Mouse (Mus musculus): ENCODE results near the gene Lrrc32. TPM values are rescaled to one million over a fixed set of nuclear protein-coding genes. Genes with fewer than 3 reads are reported as not detected.

Gene Lrrc32
- polyA plus RNA-seq (2012; rRNA removed) = 2.2 and 2.5 TPM in 2 replicates

DNA sequence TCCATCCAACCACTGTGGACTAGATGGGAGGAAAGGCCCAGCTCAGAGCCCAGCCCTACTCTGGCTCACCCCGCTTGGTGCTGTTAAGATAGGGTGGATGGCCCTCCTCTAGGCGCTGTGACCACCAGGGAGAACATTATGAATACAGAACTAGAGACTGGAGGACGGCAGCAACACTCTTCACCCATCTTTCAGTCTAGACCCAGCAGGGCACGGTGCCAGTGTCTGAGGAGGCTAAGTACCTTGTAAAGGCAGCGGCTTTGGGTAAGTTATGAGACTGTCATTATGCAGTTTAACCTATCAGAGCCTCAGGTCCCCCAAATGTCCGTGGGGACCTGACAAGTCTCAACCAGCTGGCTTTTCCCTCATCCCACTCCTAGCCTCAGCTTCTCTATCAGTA, at the start of gene Lrrc32:
Gene Lrrc32 (plus strand): TSS at position 153 of the 400 bp plus-strand sequence.
- Histone ChIP-seq H3K27me3 (ENCODE audit: control insufficient read depth, insufficient read depth, low read length) (no peaks in the 10 kb centered on the region; the same call in 1 of the 2 replicates), H3K4me1 (ENCODE audit: control insufficient read depth, insufficient read depth, low read length) (peaks cover 5% of the 10 kb centered on the region; the same call in 1 of the 2 replicates), H3K4me3 (replicated peaks; ENCODE audit: insufficient read depth, low read depth, low read length) (peak within 1 kb of the TSS; percentile 49), H3K27ac (ENCODE audit: insufficient read depth, low read length) (no peak within 1 kb of the TSS)
- TF ChIP-seq CTCF (IDR thresholded peaks at IDR 0.05; ENCODE audit: borderline replicate concordance, insufficient read depth, low read depth, low read length) = no peak
- no peak for TF ChIP-seq POLR2A (IDR thresholded peaks at IDR 0.05; ENCODE audit: borderline replicate concordance, insufficient read depth, low read length)
- WGBS = 79% methylated on average over 6 of the region's 6 CpGs
- no peak for DNase-seq

DNA sequence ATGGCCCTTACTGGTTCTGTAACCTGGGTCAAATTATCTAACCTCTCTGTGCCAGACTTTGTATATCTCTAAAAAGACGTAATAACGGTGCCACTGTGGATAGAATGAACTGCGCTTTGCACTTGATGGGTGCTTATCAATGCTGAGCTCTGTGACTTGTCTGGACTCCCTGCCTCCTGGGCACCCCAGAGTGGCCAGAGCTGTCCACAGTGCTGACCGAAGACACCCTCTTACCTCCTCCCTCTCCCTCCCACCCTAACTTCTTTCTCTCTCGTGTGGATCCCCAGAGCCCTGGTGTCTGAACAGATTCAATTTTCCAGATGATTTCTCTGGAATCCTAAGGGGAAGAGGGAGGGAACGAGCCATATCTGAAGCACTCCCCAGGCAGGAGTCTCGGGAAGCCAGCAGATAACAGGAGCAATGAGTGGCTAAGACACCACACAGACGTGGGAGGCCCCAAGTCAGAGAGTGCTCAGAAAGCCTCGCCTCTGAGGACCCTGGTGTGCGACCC, 49.1 kb upstream of the Lrrc32 start, which contains the start of gene Gucy2d:
Gene Gucy2d (plus strand): TSS at position 461 of the 511 bp plus-strand sequence.
- Histone ChIP-seq H3K27me3 (ENCODE audit: control insufficient read depth, insufficient read depth, low read length) (no peaks in the 10 kb centered on the region), H3K4me3 (replicated peaks; ENCODE audit: insufficient read depth, low read depth, low read length) (no peak within 1 kb of the TSS), H3K27ac (ENCODE audit: insufficient read depth, low read length) (no peak within 1 kb of the TSS), H3K4me1 (ENCODE audit: control insufficient read depth, insufficient read depth, low read length) (no peaks in the 10 kb centered on the region; the same call in 1 of the 2 replicates)
- 51% methylated on average over 10 of the region's 10 CpGs for WGBS
- TF ChIP-seq CTCF (IDR thresholded peaks at IDR 0.05; ENCODE audit: borderline replicate concordance, insufficient read depth, low read depth, low read length) (no peak), POLR2A (IDR thresholded peaks at IDR 0.05; ENCODE audit: borderline replicate concordance, insufficient read depth, low read length) (no peak)
- DNase-seq = no peak

DNA sequence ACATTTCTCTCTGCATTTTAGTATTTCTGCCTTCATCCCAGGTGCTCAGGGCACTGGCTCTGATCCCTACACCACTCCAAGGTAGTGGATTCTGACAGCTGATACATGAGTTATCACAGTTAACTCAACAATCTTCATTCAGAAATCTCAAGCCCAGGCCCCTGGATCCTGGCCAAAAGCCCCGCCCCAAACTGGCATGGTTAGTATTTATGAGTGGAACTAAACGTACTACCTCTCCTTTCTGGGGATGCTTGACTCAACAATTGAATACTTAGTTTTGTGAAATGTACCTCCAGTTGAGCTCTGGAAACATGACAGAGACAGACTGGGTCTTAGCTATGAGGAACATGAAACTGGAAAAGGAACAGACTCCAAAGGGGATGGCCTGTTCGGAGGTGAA, 42.2 kb upstream of the Lrrc32 start:
- Histone ChIP-seq H3K4me3 (replicated peaks; ENCODE audit: insufficient read depth, low read depth, low read length) (no peak overlapping the region), H3K27ac (ENCODE audit: insufficient read depth, low read length) (no peak overlapping the region), H3K4me1 (ENCODE audit: control insufficient read depth, insufficient read depth, low read length) (no peaks in the 10 kb centered on the region), H3K27me3 (ENCODE audit: control insufficient read depth, insufficient read depth, low read length) (no peaks in the 10 kb centered on the region)
- no peak for DNase-seq
- TF ChIP-seq CTCF (IDR thresholded peaks at IDR 0.05; ENCODE audit: borderline replicate concordance, insufficient read depth, low read depth, low read length) (no peak), POLR2A (IDR thresholded peaks at IDR 0.05; ENCODE audit: borderline replicate concordance, insufficient read depth, low read length) (no peak)
- WGBS = 64% methylated on average over 3 of the region's 3 CpGs

DNA sequence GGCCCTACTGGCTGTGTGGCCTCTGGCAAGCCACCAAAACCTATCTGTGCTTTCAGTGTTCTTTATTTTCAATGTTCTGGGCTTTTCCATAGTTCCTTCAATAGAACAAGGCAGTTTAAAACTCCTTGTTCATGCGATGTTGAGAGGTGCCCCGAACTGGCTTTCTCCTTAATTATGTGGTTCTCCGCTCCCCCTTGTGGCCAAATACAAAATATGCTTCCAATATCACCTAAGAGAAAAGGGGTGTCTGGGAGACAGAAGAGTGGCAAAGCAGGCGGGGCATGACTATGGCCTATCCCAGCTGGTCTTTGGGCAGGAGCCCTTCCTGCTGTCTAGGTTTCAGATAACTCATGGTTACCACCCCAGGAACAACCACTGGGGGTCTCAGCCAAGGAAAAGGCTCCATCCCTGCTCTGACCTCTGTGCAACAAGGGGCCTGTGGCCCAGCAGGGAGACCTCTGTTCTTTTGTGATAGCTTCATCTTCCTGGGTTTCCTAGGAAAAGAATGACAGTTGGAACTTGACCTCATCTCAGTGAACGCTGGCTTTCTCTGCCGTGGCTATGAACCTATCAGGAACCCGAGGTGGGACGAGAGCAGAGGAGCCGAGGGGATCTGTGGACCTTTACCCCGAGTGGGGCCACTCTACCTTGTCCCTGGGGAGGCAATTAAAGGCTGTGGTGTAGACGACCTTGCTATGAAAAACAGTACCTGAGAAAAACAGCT, 41.3 kb upstream of the Lrrc32 start:
- TF ChIP-seq POLR2A (IDR thresholded peaks at IDR 0.05; ENCODE audit: borderline replicate concordance, insufficient read depth, low read length) (no peak), CTCF (IDR thresholded peaks at IDR 0.05; ENCODE audit: borderline replicate concordance, insufficient read depth, low read depth, low read length) (peak; percentile 46; the same call in 1 of the 2 replicates)
- no peaks in the 10 kb centered on the region for H3K27me3 ChIP-seq (ENCODE audit: control insufficient read depth, insufficient read depth, low read length)
- H3K27ac ChIP-seq (ENCODE audit: insufficient read depth, low read length) = no peak overlapping the region
- peak in 1 of 2 experiments; percentile 23 for DNase-seq
- H3K4me1 ChIP-seq (ENCODE audit: control insufficient read depth, insufficient read depth, low read length) = peaks cover 6% of the 10 kb centered on the region; the same call in 1 of the 2 replicates
- WGBS = 59% methylated on average over 11 of the region's 11 CpGs
- H3K4me3 ChIP-seq (replicated peaks; ENCODE audit: insufficient read depth, low read depth, low read length) = no peak overlapping the region

DNA sequence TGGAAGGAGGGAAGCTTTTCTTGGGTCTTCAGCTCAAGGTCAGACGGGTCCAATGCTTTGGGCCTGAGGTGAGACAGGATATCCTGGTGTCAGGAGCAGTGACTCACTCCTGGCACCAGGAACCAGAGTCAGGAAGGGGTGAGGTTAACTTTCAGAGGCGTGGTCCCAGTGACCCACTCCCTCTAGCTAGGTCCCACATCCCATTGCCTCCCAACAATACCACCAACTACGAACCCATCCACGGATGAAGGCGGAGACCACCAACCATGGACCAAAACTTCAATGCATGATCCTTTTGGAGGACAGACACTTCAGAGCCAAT, 40.8 kb upstream of the Lrrc32 start:
- no peaks in the 10 kb centered on the region for H3K27me3 ChIP-seq (ENCODE audit: control insufficient read depth, insufficient read depth, low read length)
- H3K4me3 ChIP-seq (replicated peaks; ENCODE audit: insufficient read depth, low read depth, low read length) = no peak overlapping the region
- TF ChIP-seq CTCF (IDR thresholded peaks at IDR 0.05; ENCODE audit: borderline replicate concordance, insufficient read depth, low read depth, low read length) = no peak
- TF ChIP-seq POLR2A (IDR thresholded peaks at IDR 0.05; ENCODE audit: borderline replicate concordance, insufficient read depth, low read length) = no peak
- DNase-seq = no peak
- H3K4me1 ChIP-seq (ENCODE audit: control insufficient read depth, insufficient read depth, low read length) = peaks cover 10% of the 10 kb centered on the region; the same call in 1 of the 2 replicates
- 94% methylated on average over 5 of the region's 5 CpGs for WGBS
- H3K27ac ChIP-seq (ENCODE audit: insufficient read depth, low read length) = no peak overlapping the region

DNA sequence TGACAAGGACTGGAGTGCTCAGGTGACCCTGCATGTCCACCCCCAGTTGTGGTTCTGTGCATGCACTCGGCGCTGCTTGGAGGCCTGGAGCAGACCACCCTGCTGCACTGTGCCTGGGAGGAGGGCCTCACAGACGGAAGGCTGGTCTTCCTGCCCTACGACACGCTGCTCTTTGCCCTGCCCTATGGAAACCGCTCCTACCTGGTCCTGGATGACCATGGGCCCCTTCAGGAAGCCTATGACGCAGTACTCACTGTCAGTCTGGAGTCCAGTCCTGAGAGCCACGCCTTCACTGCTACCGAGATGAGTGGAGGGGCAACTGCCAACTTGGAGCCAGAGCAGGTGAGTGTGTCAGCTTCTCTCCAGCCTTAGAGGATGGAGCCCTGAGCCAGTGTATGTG, 39.4 kb upstream of the Lrrc32 start:
- no peak for TF ChIP-seq POLR2A (IDR thresholded peaks at IDR 0.05; ENCODE audit: borderline replicate concordance, insufficient read depth, low read length)
- no peak for TF ChIP-seq CTCF (IDR thresholded peaks at IDR 0.05; ENCODE audit: borderline replicate concordance, insufficient read depth, low read depth, low read length)
- H3K4me3 ChIP-seq (replicated peaks; ENCODE audit: insufficient read depth, low read depth, low read length) = no peak overlapping the region
- 90% methylated on average over 9 of the region's 9 CpGs for WGBS
- H3K27me3 ChIP-seq (ENCODE audit: control insufficient read depth, insufficient read depth, low read length) = no peaks in the 10 kb centered on the region
- H3K4me1 ChIP-seq (ENCODE audit: control insufficient read depth, insufficient read depth, low read length) = peaks cover 10% of the 10 kb centered on the region; the same call in 1 of the 2 replicates
- no peak overlapping the region for H3K27ac ChIP-seq (ENCODE audit: insufficient read depth, low read length)
- DNase-seq = no peak

DNA sequence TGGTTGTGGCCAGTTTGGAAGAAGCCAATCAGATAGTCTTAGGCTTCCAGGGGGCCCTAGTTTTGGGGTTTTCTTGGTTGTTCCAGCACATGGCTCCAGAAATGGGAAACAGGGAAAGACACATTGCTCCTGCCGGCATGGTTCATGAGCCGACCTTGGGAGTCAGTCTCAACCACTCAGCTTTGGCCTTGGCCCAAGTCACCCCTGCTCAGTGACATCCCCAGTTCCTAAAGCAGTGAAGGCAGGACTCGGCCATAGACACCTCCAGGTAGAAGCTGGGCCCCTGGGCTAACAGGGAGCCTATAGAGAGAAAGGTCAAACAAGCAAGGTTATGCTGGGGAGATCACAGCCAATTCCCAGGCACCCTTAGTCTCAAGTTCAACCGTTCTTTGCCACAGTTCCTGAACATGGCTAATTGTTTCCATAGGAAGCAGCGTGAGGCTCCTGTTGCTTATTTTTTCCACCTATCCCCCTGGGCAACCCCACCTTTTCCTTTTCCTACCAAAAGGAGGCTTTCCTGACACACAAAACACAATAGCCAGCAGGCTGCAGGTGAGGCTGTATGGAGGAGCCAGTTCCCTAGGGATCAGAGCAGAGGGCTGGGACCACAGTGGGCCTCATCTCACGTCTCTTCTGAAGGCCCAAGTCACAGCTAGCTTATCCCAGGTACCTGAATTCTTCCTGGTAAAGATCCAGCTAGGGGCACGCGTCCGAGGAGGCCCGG, 34.5 kb upstream of the Lrrc32 start:
- peaks cover 10% of the 10 kb centered on the region; the same call in 1 of the 2 replicates for H3K4me1 ChIP-seq (ENCODE audit: control insufficient read depth, insufficient read depth, low read length)
- no peaks in the 10 kb centered on the region for H3K27me3 ChIP-seq (ENCODE audit: control insufficient read depth, insufficient read depth, low read length)
- DNase-seq = no peak
- TF ChIP-seq POLR2A (IDR thresholded peaks at IDR 0.05; ENCODE audit: borderline replicate concordance, insufficient read depth, low read length) (no peak), CTCF (IDR thresholded peaks at IDR 0.05; ENCODE audit: borderline replicate concordance, insufficient read depth, low read depth, low read length) (no peak)
- no peak overlapping the region for H3K27ac ChIP-seq (ENCODE audit: insufficient read depth, low read length)
- WGBS = 88% methylated on average over 10 of the region's 10 CpGs
- no peak overlapping the region for H3K4me3 ChIP-seq (replicated peaks; ENCODE audit: insufficient read depth, low read depth, low read length)
